Mouse (Mus musculus) left cerebral cortex, postnatal 36 days (tissue): ENCODE data around the gene Nob1. TPM values are rescaled to one million over a fixed set of nuclear protein-coding genes. Genes with fewer than 3 reads are reported as not detected.

Source experiments
- DNase-seq, 2 experiments: peaks; one replicate each; pipeline ENCODE4 v3.0.0; 2021 to 2022; ENCODE audit warnings: low spot score in 2 of 2, mixed read lengths in 1 of 2
- intact Hi-C: fragments of 180-260 bp; cut with DNase I; formaldehyde crosslinking; loops from one replicate; pipeline ENCODE4 v1.15.1; 2025
- total RNA-seq, 2 experiments: library from RNA; stranded (reverse); gene quantifications; 2 replicates each; pipeline ENCODE4 v1.2.3; 2021

The Nob1 gene
- total RNA-seq, 2 experiments from 2014 or later, result 35.7 to 36.2 TPM

- intact Hi-C loops, result no loop called here
- no peak for DNase-seq
These were observed 12.9 kb upstream of the Nob1 start for GRCm38 (mm10) chr8:107437711-107438110.

GRCm38 (mm10) chr8:107436841-107437421, 12.1 kb upstream of the Nob1 start:
- peak in 1 of 2 experiments; percentile 7 for DNase-seq
- intact Hi-C loops, result no loop called here

GRCm38 (mm10) chr8:107435962-107436831, 11.3 kb upstream of the Nob1 start, which contains the start of gene Wwp2:
TSS of gene Wwp2 (plus strand) at chr8:107436365.
- peak; percentile 78 to 81 for DNase-seq
- intact Hi-C loops, result no loop called here

GRCm38 (mm10) chr8:107435421-107435961, 10.6 kb upstream of the Nob1 start:
- DNase-seq, result no peak
- intact Hi-C loops, result no loop called here

- intact Hi-C loops, result no loop called here
- no peak for DNase-seq
These were observed 6.0 kb upstream of the Nob1 start for GRCm38 (mm10) chr8:107430821-107431220.

- intact Hi-C loops, result loop anchor here (5.0 kb wide), 1 partner anchor 323 kb away; no protein-coding TSS in a partner anchor
- DNase-seq, result no peak
These were observed 363 bp upstream of the Nob1 start for GRCm38 (mm10) chr8:107425230-107425597.

- no peak for DNase-seq
- intact Hi-C loops, result loop anchor here (5.0 kb wide), 1 partner anchor 37 kb away; no protein-coding TSS in a partner anchor
These were observed 675 bp downstream of the Nob1 start for GRCm38 (mm10) chr8:107424176-107424575.

- intact Hi-C loops, result no loop called here
- DNase-seq, result no peak
These were observed 7.8 kb downstream of the Nob1 start for GRCm38 (mm10) chr8:107417001-107417400.

GRCm38 (mm10) chr8:107413881-107414280, 11.0 kb downstream of the Nob1 start:
- intact Hi-C loops, result no loop called here
- DNase-seq, result no peak

- no peak for DNase-seq
- intact Hi-C loops, result no loop called here
These were observed 12.3 kb downstream of the Nob1 start for GRCm38 (mm10) chr8:107412552-107412951.

GRCm38 (mm10) chr8:107411391-107411790, 13.5 kb downstream of the Nob1 start:
- DNase-seq, result no peak
- intact Hi-C loops, result no loop called here

- DNase-seq, result no peak
- intact Hi-C loops, result no loop called here
These were observed 18.9 kb downstream of the Nob1 start for GRCm38 (mm10) chr8:107405935-107406334.

- intact Hi-C loops, result no loop called here
- DNase-seq, result no peak
These were observed 20.8 kb downstream of the Nob1 start for GRCm38 (mm10) chr8:107404057-107404456.

- DNase-seq, result peak; percentile 52 to 53
- intact Hi-C loops, result no loop called here
These were observed 21.6 kb downstream of the Nob1 start, which contains the start of gene Nqo1 for GRCm38 (mm10) chr8:107403038-107403781. TSS of gene Nqo1 (minus strand) at chr8:107403206.

GRCm38 (mm10) chr8:107401866-107402265, 23.0 kb downstream of the Nob1 start:
- intact Hi-C loops, result no loop called here
- no peak for DNase-seq

- DNase-seq, result no peak
- intact Hi-C loops, result no loop called here
These were observed 25.4 kb downstream of the Nob1 start for GRCm38 (mm10) chr8:107399495-107399894.

- intact Hi-C loops, result no loop called here
- DNase-seq, result no peak
These were observed 27.2 kb downstream of the Nob1 start for GRCm38 (mm10) chr8:107397665-107398064.

GRCm38 (mm10) chr8:107396106-107396670, 28.7 kb downstream of the Nob1 start:
- DNase-seq, result no peak
- intact Hi-C loops, result no loop called here

GRCm38 (mm10) chr8:107395397-107395796, 29.5 kb downstream of the Nob1 start:
- intact Hi-C loops, result no loop called here
- DNase-seq, result no peak

GRCm38 (mm10) chr8:107391136-107391516, 33.7 kb downstream of the Nob1 start:
- DNase-seq, result no peak
- intact Hi-C loops, result no loop called here
